Mouse (Mus musculus) midbrain, embryonic 14.5 days (tissue): Measurements from ENCODE around the gene Aff1. TPM values are rescaled to one million over a fixed set of nuclear protein-coding genes. Genes with fewer than 3 reads are reported as not detected.

Source experiments
- ATAC-seq: fragments of 200-750 bp; cut with Nextera tagmentation; 2 replicates; pipeline ENCODE4 v1.8.0; 2017; ENCODE audit warnings: moderate number of reproducible peaks, moderate library complexity; ENCODE audit not compliant: low FRiP score, low TSS enrichment
- DNase-seq: peaks from one replicate; pipeline ENCODE4 v3.0.0-alpha.2; 2015
- H3K27ac ChIP-seq: fragments of 300-500 bp; sonication (generic); replicated peaks from 2 replicates; pipeline ENCODE4 v1.5.1; 2014; ENCODE audit warnings: mild to moderate bottlenecking, low read depth, low read length, moderate library complexity
- H3K27me3 ChIP-seq: fragments of 300-500 bp; sonication (generic); 2 replicates; pipeline ENCODE4 v1.6.1; 2014; ENCODE audit warnings: low read length, control low read depth, mixed read lengths; ENCODE audit not compliant: control insufficient read depth, insufficient read depth
- H3K36me3 ChIP-seq: fragments of 300-500 bp; sonication (generic); 2 replicates; pipeline ENCODE4 v1.6.1; 2014; ENCODE audit warnings: low read length, control low read depth; ENCODE audit not compliant: control insufficient read depth, insufficient read depth
- H3K4me1 ChIP-seq: fragments of 300-500 bp; sonication (generic); 2 replicates; pipeline ENCODE4 v1.6.1; 2014; ENCODE audit warnings: mild to moderate bottlenecking, antibody characterized with exemption, low read length, control low read depth; ENCODE audit not compliant: control insufficient read depth, insufficient read depth
- H3K4me2 ChIP-seq: fragments of 300-500 bp; sonication (generic); 2 replicates; pipeline ENCODE4 v1.6.1; 2014; ENCODE audit warnings: mild to moderate bottlenecking, low read length, moderate library complexity
- H3K4me3 ChIP-seq: fragments of 300-500 bp; sonication (generic); replicated peaks from 2 replicates; pipeline ENCODE4 v1.5.1; 2014; ENCODE audit warnings: low read depth, low read length
- H3K9ac ChIP-seq: fragments of 300-500 bp; sonication (generic); replicated peaks from 2 replicates; pipeline ENCODE4 v1.6.1; 2014; ENCODE audit warnings: mild to moderate bottlenecking, low read length, moderate library complexity
- H3K9me3 ChIP-seq: fragments of 300-500 bp; sonication (generic); 2 replicates; pipeline ENCODE4 v1.6.1; 2016; ENCODE audit warnings: low read length, control low read depth, mixed read lengths; ENCODE audit not compliant: control insufficient read depth
- WGBS: fragments of 180-500 bp; shearing (Covaris S2); extraction: QIAGEN DNeasy Blood & Tissue Kit; methylation state at CpG from one replicate; pipeline ENCODE4 v1.1.7; 2014; 5-methylcytosine and 5-hydroxymethylcytosine counted together
- polyA plus RNA-seq: library from polyadenylated mRNA; unstranded; fragments of >200 nt; fragmentation: Nextera tagmentation; extraction: Ambion mirVana; gene quantifications from 2 replicates; pipeline ENCODE4 v1.2.1, GENCODE M21; 2014

The Aff1 gene
- polyA plus RNA-seq, 1 experiment from 2014 or later = 2.6 TPM

DNA sequence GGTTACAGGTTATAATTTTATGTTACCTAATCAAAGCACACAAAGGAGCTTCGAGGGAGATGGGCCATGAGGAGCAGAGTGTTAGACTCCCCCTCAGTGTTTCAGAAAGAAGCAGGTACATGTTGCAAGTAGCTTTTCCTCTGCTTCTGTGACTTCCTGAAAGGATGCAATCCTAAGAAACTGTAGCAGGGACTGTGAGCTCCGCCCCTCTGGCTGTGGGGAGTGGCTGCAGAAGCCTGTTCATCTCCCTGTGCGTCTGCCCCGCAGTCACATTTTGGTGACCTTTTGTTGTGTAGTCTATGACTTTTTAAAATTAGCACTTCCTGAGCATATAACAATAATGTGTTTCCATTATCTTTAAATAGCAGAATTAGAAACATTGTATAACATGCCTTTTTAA is 73.2 kb downstream of the Aff1 start:
- Histone ChIP-seq H3K27ac (no peak overlapping the region), H3K27me3 (no peaks in the 10 kb centered on the region), H3K9me3 (no peaks in the 10 kb centered on the region; the same call in 1 of the 2 replicates), H3K4me1 (peaks cover 7% of the 10 kb centered on the region), H3K36me3 (no peaks in the 10 kb centered on the region), H3K4me3 (no peak overlapping the region), H3K9ac (no peak overlapping the region), H3K4me2 (no peak overlapping the region)
- no peak for DNase-seq
- no peak for ATAC-seq
- WGBS = 96% methylated on average over 4 of the region's 4 CpGs

- over 99% methylated on average over 2 of the region's 2 CpGs for WGBS
- Histone ChIP-seq H3K9me3 (no peaks in the 10 kb centered on the region; the same call in 1 of the 2 replicates), H3K27me3 (no peaks in the 10 kb centered on the region), H3K27ac (no peak overlapping the region), H3K9ac (no peak overlapping the region), H3K4me1 (peaks cover 1% of the 10 kb centered on the region), H3K4me2 (no peak overlapping the region), H3K4me3 (no peak overlapping the region), H3K36me3 (no peaks in the 10 kb centered on the region)
- no peak for ATAC-seq
- DNase-seq = no peak
These were observed 73.7 kb downstream of the Aff1 start for GRCm38 (mm10) chr5:103765758-103766431.

DNA sequence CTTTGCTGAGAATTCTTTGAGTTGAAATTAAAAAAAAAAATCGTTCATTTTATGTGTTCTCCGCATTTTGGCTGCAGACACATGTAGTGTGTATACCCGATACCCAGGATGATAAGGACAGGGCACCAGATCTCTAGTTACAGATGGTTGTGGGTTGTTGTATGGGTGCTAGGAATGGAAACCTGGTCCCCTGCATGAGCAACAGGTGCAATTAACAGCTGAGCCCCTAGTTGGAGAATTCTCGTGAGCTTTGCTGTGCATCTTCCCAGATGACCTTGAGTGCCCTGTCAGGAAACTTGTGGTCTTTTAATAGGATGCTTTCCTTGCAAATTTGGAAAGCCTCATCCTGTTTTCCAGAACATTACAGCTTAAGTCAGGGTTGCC is 74.2 kb downstream of the Aff1 start:
- no peak for DNase-seq
- no peaks in the 10 kb centered on the region for H3K36me3 ChIP-seq
- H3K27ac ChIP-seq = no peak overlapping the region
- H3K9ac ChIP-seq = no peak overlapping the region
- 0 out of 2 replicates have a peak, but pooled peaks cover under 1% of the 10 kb centered on the region for H3K4me1 ChIP-seq
- H3K4me2 ChIP-seq = no peak overlapping the region
- ATAC-seq = no peak
- H3K27me3 ChIP-seq = no peaks in the 10 kb centered on the region
- 94% methylated on average over 4 of the region's 4 CpGs for WGBS
- no peaks in the 10 kb centered on the region; the same call in 1 of the 2 replicates for H3K9me3 ChIP-seq
- no peak overlapping the region for H3K4me3 ChIP-seq

- H3K27me3 ChIP-seq = no peaks in the 10 kb centered on the region
- DNase-seq (no peak), ATAC-seq (no peak)
- H3K27ac ChIP-seq = no peak overlapping the region
- no peaks in the 10 kb centered on the region; the same call in 1 of the 2 replicates for H3K9me3 ChIP-seq
- no peaks in the 10 kb centered on the region for H3K36me3 ChIP-seq
- WGBS = 95% methylated on average over 3 of the region's 3 CpGs
- H3K4me3 ChIP-seq = no peak overlapping the region
- no peak overlapping the region for H3K4me2 ChIP-seq
- no peak overlapping the region for H3K9ac ChIP-seq
- peaks cover 16% of the 10 kb centered on the region for H3K4me1 ChIP-seq
These were observed 76.8 kb downstream of the Aff1 start for GRCm38 (mm10) chr5:103768961-103769360.

GRCm38 (mm10) chr5:103769701-103770100 is 77.5 kb downstream of the Aff1 start:
- ATAC-seq = no peak

DNA sequence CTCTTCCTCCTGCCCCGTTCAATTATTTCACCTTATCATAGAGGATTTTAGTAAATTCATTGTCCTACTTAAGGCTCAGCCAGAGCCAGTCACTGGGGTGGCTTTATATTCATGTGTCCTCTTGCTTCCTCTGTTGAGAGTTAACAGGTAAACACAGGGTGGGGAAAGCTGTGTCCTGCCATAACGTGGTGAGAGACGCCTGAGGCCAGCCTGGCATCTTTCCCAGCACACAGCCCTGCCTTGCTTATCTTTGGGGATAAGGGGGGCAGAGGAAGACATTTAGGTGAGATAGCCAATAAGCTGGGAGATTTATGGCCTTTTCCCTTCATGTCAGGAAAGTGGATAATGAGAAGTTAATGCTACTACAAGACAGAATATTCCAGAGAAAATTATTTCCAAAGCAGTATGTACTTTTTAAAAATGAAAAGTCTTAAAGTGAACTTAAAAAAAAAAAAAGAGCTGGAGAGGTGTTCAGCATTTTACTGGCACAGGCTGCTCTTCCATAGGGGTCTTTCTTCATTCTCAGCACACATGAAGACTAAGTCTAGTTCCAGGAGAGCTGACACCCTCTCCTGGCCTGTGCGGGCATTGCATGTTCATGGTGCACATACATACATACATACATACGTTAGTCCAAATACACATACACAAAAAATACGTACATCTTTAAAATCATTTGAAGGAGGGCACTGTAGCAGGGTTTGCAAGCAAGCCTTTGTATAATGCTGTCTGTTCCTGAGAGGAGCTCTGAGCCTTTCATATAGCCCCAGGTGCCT is 78.5 kb downstream of the Aff1 start:
- Histone ChIP-seq H3K9me3 (no peaks in the 10 kb centered on the region; the same call in 1 of the 2 replicates), H3K36me3 (no peaks in the 10 kb centered on the region), H3K27ac (no peak overlapping the region; the same call in 1 of the 2 replicates), H3K9ac (no peak overlapping the region), H3K4me2 (no peak overlapping the region), H3K27me3 (no peaks in the 10 kb centered on the region), H3K4me3 (no peak overlapping the region), H3K4me1 (peaks cover 20% of the 10 kb centered on the region)
- WGBS = 86% methylated on average over 6 of the region's 6 CpGs
- no peak for DNase-seq
- ATAC-seq = no peak

More at GRCm38 (mm10) chr5:103769701-103770100, 77.5 kb downstream of the Aff1 start:
- DNase-seq = no peak
- no peak overlapping the region for H3K4me2 ChIP-seq
- peaks cover 20% of the 10 kb centered on the region for H3K4me1 ChIP-seq
- WGBS = 91% methylated on average over 9 of the region's 9 CpGs
- H3K27me3 ChIP-seq = no peaks in the 10 kb centered on the region
- no peaks in the 10 kb centered on the region for H3K36me3 ChIP-seq
- H3K4me3 ChIP-seq = no peak overlapping the region
- H3K9ac ChIP-seq = no peak overlapping the region
- no peak overlapping the region for H3K27ac ChIP-seq
- no peaks in the 10 kb centered on the region; the same call in 1 of the 2 replicates for H3K9me3 ChIP-seq

- no peak for ATAC-seq
- Histone ChIP-seq H3K36me3 (no peaks in the 10 kb centered on the region), H3K27me3 (no peaks in the 10 kb centered on the region), H3K4me1 (peaks cover 20% of the 10 kb centered on the region), H3K27ac (peak overlapping the region; percentile 37), H3K4me3 (no peak overlapping the region), H3K9me3 (no peaks in the 10 kb centered on the region), H3K9ac (no peak overlapping the region), H3K4me2 (no peak overlapping the region)
- WGBS = 30% methylated on average over 6 of the region's 6 CpGs
- no peak for DNase-seq
These were observed 79.2 kb downstream of the Aff1 start for GRCm38 (mm10) chr5:103771380-103771779.

DNA sequence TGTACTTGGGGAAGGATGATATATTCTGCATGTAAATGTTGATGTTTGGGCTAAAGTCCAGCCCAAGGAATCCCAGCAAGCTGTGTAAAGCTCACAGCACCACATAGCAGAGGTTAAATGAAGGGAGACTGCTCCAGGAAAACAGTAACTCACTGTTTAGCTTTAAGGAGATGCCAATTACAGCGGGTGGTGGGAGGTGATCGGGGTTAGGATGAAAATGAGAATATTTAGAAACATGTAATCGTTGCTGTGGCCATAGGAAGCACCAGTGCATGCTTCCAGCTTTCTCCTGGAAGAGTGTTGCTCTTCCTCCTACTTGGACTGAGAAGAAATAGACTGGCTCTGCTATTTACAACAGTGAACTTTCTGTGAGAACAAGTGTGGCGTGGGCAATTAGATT is 80.1 kb downstream of the Aff1 start:
- ATAC-seq (no peak), DNase-seq (peak; percentile 29)
- H3K4me2 ChIP-seq = peak overlapping the region; percentile 38; the same call in 1 of the 2 replicates

More for the DNA sequence above, 80.1 kb downstream of the Aff1 start:
- Histone ChIP-seq H3K27ac (peak overlapping the region; percentile 72), H3K36me3 (no peaks in the 10 kb centered on the region), H3K4me1 (peaks cover 21% of the 10 kb centered on the region), H3K9me3 (no peaks in the 10 kb centered on the region), H3K9ac (no peak overlapping the region), H3K27me3 (no peaks in the 10 kb centered on the region), H3K4me3 (no peak overlapping the region)
- WGBS = 18% methylated on average over 4 of the region's 4 CpGs
